Mouse (Mus musculus) midbrain, embryonic 15.5 days (tissue): Measurements from ENCODE around the gene Dynlt1b. TPM values are rescaled to one million over a fixed set of nuclear protein-coding genes. Genes with fewer than 3 reads are reported as not detected.
"Not testable (repeated sequence)": the region's sequence is repeated elsewhere in the genome, so short reads cannot be mapped to it uniquely, and the experiment has no call there.

Source experiments
- ATAC-seq: fragments of 200-750 bp; cut with Nextera tagmentation; replicated peaks from 2 replicates; pipeline ENCODE4 v1.8.0; 2017; ENCODE audit warnings: moderate TSS enrichment
- H3K27ac ChIP-seq: fragments of 300-500 bp; sonication (generic); 2 replicates; pipeline ENCODE4 v1.5.1; 2015; ENCODE audit warnings: mild to moderate bottlenecking, inconsistent platforms
- H3K27me3 ChIP-seq: fragments of 300-500 bp; sonication (generic); replicated peaks from 2 replicates; pipeline ENCODE4 v1.6.1; 2015; ENCODE audit warnings: inconsistent platforms
- H3K36me3 ChIP-seq: fragments of 300-500 bp; sonication (generic); replicated peaks from 2 replicates; pipeline ENCODE4 v1.6.1; 2015; ENCODE audit warnings: inconsistent platforms
- H3K4me1 ChIP-seq: fragments of 300-500 bp; sonication (generic); 2 replicates; pipeline ENCODE4 v1.6.1; 2015; ENCODE audit warnings: inconsistent platforms
- H3K4me2 ChIP-seq: fragments of 300-500 bp; sonication (generic); 2 replicates; pipeline ENCODE4 v1.6.1; 2015; ENCODE audit warnings: inconsistent platforms, mild to moderate bottlenecking, moderate library complexity
- H3K4me3 ChIP-seq: fragments of 300-500 bp; sonication (generic); 2 replicates; pipeline ENCODE4 v1.5.1; 2015; ENCODE audit warnings: mild to moderate bottlenecking, inconsistent platforms
- H3K9ac ChIP-seq: fragments of 300-500 bp; sonication (generic); 2 replicates; pipeline ENCODE4 v1.6.1; 2015; ENCODE audit warnings: mild to moderate bottlenecking, inconsistent platforms
- H3K9me3 ChIP-seq: fragments of 300-500 bp; sonication (generic); 2 replicates; pipeline ENCODE4 v1.6.1; 2016; ENCODE audit warnings: inconsistent platforms
- WGBS: fragments of 180-500 bp; shearing (Covaris S2); methylation state at CpG from one replicate; pipeline ENCODE4 v1.1.7; 2015; ENCODE audit warnings: mixed read lengths; 5-methylcytosine and 5-hydroxymethylcytosine counted together
- polyA plus RNA-seq: library from polyadenylated mRNA; unstranded; fragments of >200 nt; fragmentation: Nextera tagmentation; extraction: Ambion mirVana; gene quantifications from 2 replicates; pipeline ENCODE4 v1.2.1, GENCODE M21; 2015

Gene Dynlt1b
- polyA plus RNA-seq = 1,067 and 1,101 TPM in 2 replicates

- H3K9me3 ChIP-seq, H3K27me3 ChIP-seq, H3K36me3 ChIP-seq: not testable (repeated sequence)
- WGBS = under 1% methylated on average over 27 of the region's 27 CpGs
- peaks cover 22% of the 10 kb centered on the region for H3K4me1 ChIP-seq
- ATAC-seq = peak; percentile 97
- peak within 1 kb of the TSS; percentile 56 for H3K4me2 ChIP-seq
- H3K9ac ChIP-seq = peak within 1 kb of the TSS; percentile 56
- peak within 1 kb of the TSS; percentile 42 for H3K4me3 ChIP-seq
- H3K27ac ChIP-seq = peak within 1 kb of the TSS; percentile 84
Measured at GRCm38 (mm10) chr17:6429945-6430344, at the start of gene Dynlt1b. TSS of gene Dynlt1b (plus strand) at chr17:6430112.

- not testable (repeated sequence) for H3K9ac ChIP-seq, H3K9me3 ChIP-seq, H3K27me3 ChIP-seq, H3K27ac ChIP-seq, H3K4me3 ChIP-seq, H3K36me3 ChIP-seq, H3K4me2 ChIP-seq, H3K4me1 ChIP-seq
- 80% methylated on average over 1 of the region's 8 CpGs for WGBS
- ATAC-seq = peak; percentile 85
Measured at GRCm38 (mm10) chr17:6380182-6380841, 49.6 kb upstream of the Dynlt1b start.

GRCm38 (mm10) chr17:6381071-6381682 is 48.7 kb upstream of the Dynlt1b start:
- not testable (repeated sequence) for H3K9me3 ChIP-seq, H3K36me3 ChIP-seq, H3K27ac ChIP-seq, H3K4me2 ChIP-seq, H3K4me1 ChIP-seq, H3K27me3 ChIP-seq, H3K4me3 ChIP-seq, H3K9ac ChIP-seq, ATAC-seq
- no CpG with 5 or more reads among the region's 8 CpGs for WGBS

GRCm38 (mm10) chr17:6386927-6387326 is 43.0 kb upstream of the Dynlt1b start:
- not testable (repeated sequence) for H3K27ac ChIP-seq, H3K36me3 ChIP-seq, H3K9ac ChIP-seq, H3K4me1 ChIP-seq, H3K27me3 ChIP-seq, H3K9me3 ChIP-seq, H3K4me2 ChIP-seq, H3K4me3 ChIP-seq
- no CpG with 5 or more reads among the region's 4 CpGs for WGBS
- ATAC-seq = peak; percentile 71

GRCm38 (mm10) chr17:6387380-6387911 is 42.5 kb upstream of the Dynlt1b start:
- not testable (repeated sequence) for H3K4me2 ChIP-seq, H3K27me3 ChIP-seq, H3K27ac ChIP-seq, H3K9ac ChIP-seq, H3K4me1 ChIP-seq, H3K4me3 ChIP-seq, H3K9me3 ChIP-seq, H3K36me3 ChIP-seq
- peak; percentile 37; the same call in 1 of the 2 replicates for ATAC-seq
- no CpG with 5 or more reads among the region's 9 CpGs for WGBS

- not testable (repeated sequence) for H3K4me3 ChIP-seq, H3K36me3 ChIP-seq, H3K27ac ChIP-seq, ATAC-seq, H3K4me2 ChIP-seq, H3K9me3 ChIP-seq, H3K4me1 ChIP-seq, H3K27me3 ChIP-seq, H3K9ac ChIP-seq
- WGBS = 73% methylated on average over 6 of the region's 7 CpGs
Measured at GRCm38 (mm10) chr17:6389463-6389862, 40.4 kb upstream of the Dynlt1b start.

GRCm38 (mm10) chr17:6390731-6391130 is 39.2 kb upstream of the Dynlt1b start:
- H3K9ac ChIP-seq, H3K4me3 ChIP-seq, H3K9me3 ChIP-seq, H3K4me2 ChIP-seq, ATAC-seq, H3K4me1 ChIP-seq, H3K36me3 ChIP-seq, H3K27me3 ChIP-seq, H3K27ac ChIP-seq: not testable (repeated sequence)
- 90% methylated on average over 2 of the region's 2 CpGs for WGBS

- not testable (repeated sequence) for ATAC-seq, H3K9me3 ChIP-seq, H3K27me3 ChIP-seq, H3K4me2 ChIP-seq, H3K4me3 ChIP-seq, H3K36me3 ChIP-seq, H3K9ac ChIP-seq, H3K4me1 ChIP-seq, H3K27ac ChIP-seq
- WGBS = 86% methylated on average over 5 of the region's 6 CpGs
Measured at GRCm38 (mm10) chr17:6391736-6392135, 38.2 kb upstream of the Dynlt1b start.

GRCm38 (mm10) chr17:6392473-6393340 is 37.2 kb upstream of the Dynlt1b start:
- H3K27ac ChIP-seq, H3K9ac ChIP-seq, H3K36me3 ChIP-seq, H3K4me3 ChIP-seq, H3K9me3 ChIP-seq, H3K4me2 ChIP-seq, H3K27me3 ChIP-seq, H3K4me1 ChIP-seq: not testable (repeated sequence)
- ATAC-seq = peak; percentile 68
- no CpG with 5 or more reads among the region's 4 CpGs for WGBS

- H3K9me3 ChIP-seq, H3K4me3 ChIP-seq, H3K27ac ChIP-seq, ATAC-seq, H3K27me3 ChIP-seq, H3K4me2 ChIP-seq, H3K4me1 ChIP-seq, H3K9ac ChIP-seq, H3K36me3 ChIP-seq: not testable (repeated sequence)
- WGBS = 67% methylated on average over 2 of the region's 3 CpGs
Measured at GRCm38 (mm10) chr17:6398079-6398478, 31.8 kb upstream of the Dynlt1b start.

GRCm38 (mm10) chr17:6398816-6399215 is 31.1 kb upstream of the Dynlt1b start:
- H3K9ac ChIP-seq, H3K4me3 ChIP-seq, H3K9me3 ChIP-seq, H3K27me3 ChIP-seq, H3K36me3 ChIP-seq, H3K27ac ChIP-seq, H3K4me2 ChIP-seq, H3K4me1 ChIP-seq, ATAC-seq: not testable (repeated sequence)
- 30% methylated on average over 7 of the region's 7 CpGs for WGBS

GRCm38 (mm10) chr17:6399281-6400096 is 30.4 kb upstream of the Dynlt1b start:
- not testable (repeated sequence) for H3K9ac ChIP-seq, H3K4me2 ChIP-seq, H3K9me3 ChIP-seq, H3K4me1 ChIP-seq, H3K27me3 ChIP-seq, H3K36me3 ChIP-seq, H3K4me3 ChIP-seq
- H3K27ac ChIP-seq = peak overlapping the region; percentile 78
- ATAC-seq = peak; percentile 92
- WGBS = 16% methylated on average over 9 of the region's 13 CpGs
